Mouse (Mus musculus) megakaryocyte, embryonic 14.5 days (primary cell): Measurements from ENCODE around the gene Adssl1. TPM values are rescaled to one million over a fixed set of nuclear protein-coding genes. Genes with fewer than 3 reads are reported as not detected.
A peak's percentile ranks its signal among the peaks of the same experiment; 100 is the strongest.

ENCODE experiments used
- H3K27me3 ChIP-seq: replicated peaks from 2 replicates; pipeline ENCODE3; 2012; ENCODE audit warnings: inconsistent platforms
- H3K36me3 ChIP-seq: replicated peaks from 2 replicates; pipeline ENCODE3; 2012; ENCODE audit warnings: low read length, inconsistent platforms, mixed read lengths
- H3K4me1 ChIP-seq: 2 replicates; pipeline ENCODE4 v1.6.1; 2012; ENCODE audit warnings: inconsistent platforms
- H3K4me3 ChIP-seq: replicated peaks from 2 replicates; pipeline ENCODE3; 2012; ENCODE audit warnings: moderate library complexity, mild to moderate bottlenecking, inconsistent platforms
- H3K9me3 ChIP-seq: 2 replicates; pipeline ENCODE4 v1.6.1; 2012; ENCODE audit warnings: inconsistent platforms
- GATA1 ChIP-seq: IDR thresholded peaks from 3 replicates; pipeline ENCODE4 v1.6.1; 2012; ENCODE audit warnings: mixed read lengths, low read length, inconsistent platforms, borderline replicate concordance
- polyA plus RNA-seq: library from polyadenylated mRNA; stranded (reverse); fragments of >175 nt; gene quantifications from 2 replicates; pipeline ENCODE4 v1.2.3, GENCODE M21; 2012; ENCODE audit warnings: low replicate concordance; ENCODE audit not compliant: insufficient read depth

The Adssl1 gene
- polyA plus RNA-seq, 1 experiment: 38.2 TPM

GRCm38 (mm10) chr12:112688458-112688857, 68.6 kb downstream of the Adssl1 start:
- Histone ChIP-seq H3K36me3 (peaks cover 4% of the 10 kb centered on the region), H3K4me3 (peak overlapping the region; percentile 80), H3K4me1 (peaks cover 45% of the 10 kb centered on the region), H3K9me3 (peaks cover 13% of the 10 kb centered on the region), H3K27me3 (peaks cover 49% of the 10 kb centered on the region)
- TF ChIP-seq GATA1: no peak

Other genes starting within 250 kb of the Adssl1 start
- gene A530016L24Rik, start 130.6 kb upstream of the Adssl1 start, polyA plus RNA-seq: 0.15 TPM in 1 of 2 replicates, not detected in the other
- gene Tmem179, start 103.3 kb upstream of the Adssl1 start, polyA plus RNA-seq: not detected in 2 replicates
- gene Inf2, start 31.3 kb upstream of the Adssl1 start, polyA plus RNA-seq: 569 and 1,129 TPM in 2 replicates
- 33.7 and 63.6 TPM in 2 replicates for gene Siva1, start 24.6 kb downstream of the Adssl1 start, polyA plus RNA-seq
- 237 and 415 TPM in 2 replicates for gene Akt1, start 54.8 kb downstream of the Adssl1 start, polyA plus RNA-seq
- 0.52 and 0.72 TPM in 2 replicates for gene Zbtb42, start 58.8 kb downstream of the Adssl1 start, polyA plus RNA-seq
- 2.2 and 5.6 TPM in 2 replicates for gene Cep170b, start 100.4 kb downstream of the Adssl1 start, polyA plus RNA-seq
- gene Pld4, start 140.6 kb downstream of the Adssl1 start, polyA plus RNA-seq: 11.4 and 36.3 TPM in 2 replicates
- gene Ahnak2, start 182.6 kb downstream of the Adssl1 start, polyA plus RNA-seq: 3.3 TPM in 1 of 2 replicates, not detected in the other
- gene Clba1, start 188.9 kb downstream of the Adssl1 start, polyA plus RNA-seq: 8.2 and 25.4 TPM in 2 replicates
- gene Cdca4, start 209.4 kb downstream of the Adssl1 start, polyA plus RNA-seq: 3.2 and 11.7 TPM in 2 replicates
- 1.2 TPM in 1 of 2 replicates, not detected in the other for gene Gpr132, start 248.2 kb downstream of the Adssl1 start, polyA plus RNA-seq